In the genomic region with DNA sequence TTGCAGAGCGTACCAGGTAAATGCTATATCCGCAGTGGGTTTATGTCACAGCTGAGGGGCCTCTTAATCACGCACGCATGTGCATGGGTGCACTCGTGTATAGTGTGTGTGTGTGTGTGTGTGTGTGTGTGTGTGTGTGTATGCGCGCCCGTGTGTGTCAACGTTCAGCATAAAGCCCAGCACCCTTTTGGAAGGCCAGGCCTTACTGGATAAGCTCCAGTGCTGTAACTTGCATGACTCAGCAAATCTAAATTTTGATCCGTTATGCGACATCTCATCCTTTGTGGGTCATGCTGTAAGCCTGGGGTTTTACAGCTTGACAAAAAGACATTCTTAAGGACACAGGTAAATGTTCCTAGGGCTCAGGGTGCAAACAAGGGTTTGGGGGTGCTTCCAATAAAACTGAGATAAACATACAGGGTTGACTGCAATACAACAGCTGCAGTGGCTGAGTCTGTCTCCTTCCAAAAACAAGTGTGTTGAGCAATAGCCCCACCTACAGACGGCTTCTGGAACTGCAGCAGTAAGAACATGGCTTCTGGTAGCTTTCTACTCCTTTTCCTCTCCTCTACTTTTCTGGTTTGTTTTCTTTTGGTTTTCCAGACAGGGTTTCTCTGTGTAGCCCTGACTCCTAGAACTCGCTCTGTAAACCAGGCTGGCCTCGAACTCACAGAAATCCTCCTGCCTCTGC, we compare ENCODE assay signal across 9 mouse cellular contexts. TPM values are rescaled to one million over a fixed set of nuclear protein-coding genes. Genes with fewer than 3 reads are reported as not detected.
DNase-seq lines count a peak whose midpoint lies in the region; ATAC-seq and TF ChIP-seq lines count a peak whose summit lies in the region.
"Had no signal": no experiment of that assay in that cellular context is flagged by ENCODE, and none has a peak within 500 bp of the region (broad histone marks: within the 10 kb centered on the region; RNA-seq: fewer than 3 reads in every experiment).

No protein-coding gene starts in this region.

- no peak overlapping the region for H3K4me2 ChIP-seq in embryonic facial prominence, embryonic 14.5 days (ENCODE audit: low read depth, low read length)
- no peak overlapping the region for H3K4me2 ChIP-seq in lung, postnatal 0 days (replicated peaks; ENCODE audit: low read depth, low read length)

- no peaks in the 10 kb centered on the region for H3K9me3 ChIP-seq in embryonic facial prominence, embryonic 14.5 days (ENCODE audit: control insufficient read depth, low read length)
- H3K9me3 ChIP-seq in lung, postnatal 0 days (ENCODE audit: low read length) = no peaks in the 10 kb centered on the region

- DNase-seq in ES-CJ7 (ENCODE audit: low read depth, low spot score) = peak; percentile 91
- DNase-seq in adrenal gland, postnatal 25 days = peak; percentile 68
- DNase-seq in embryonic facial prominence, embryonic 14.5 days (ENCODE audit: low spot score) = peak; percentile 73
- peak; percentile 75 to 86 for DNase-seq in heart, postnatal 10 days
- peak; percentile 73 to 92 for DNase-seq in layer of hippocampus, adult 8-10 months (ENCODE audit: low spot score in 2 of 2)
- peak; percentile 76 for DNase-seq in lung, postnatal 0 days (ENCODE audit: low spot score)
- peak; percentile 80 for DNase-seq in retina, postnatal 1 day
- DNase-seq in yolk sac, embryonic 10.5 days (ENCODE audit: low spot score) = peak; percentile 35

- intact Hi-C loops in heart, postnatal 10 days (cut with DNase I) = no loop called here

- ATAC-seq in embryonic facial prominence, embryonic 14.5 days (ENCODE audit: low read depth) = no peak
- no peak for ATAC-seq in lung, postnatal 0 days

- H3K4me1 ChIP-seq in embryonic facial prominence, embryonic 14.5 days (ENCODE audit: control insufficient read depth, insufficient read depth, low read length) = no peaks in the 10 kb centered on the region
- no peaks in the 10 kb centered on the region for H3K4me1 ChIP-seq in lung, postnatal 0 days (ENCODE audit: insufficient read depth, low read depth, low read length)

- no peaks in the 10 kb centered on the region for H3K27me3 ChIP-seq in embryonic facial prominence, embryonic 14.5 days (replicated peaks; ENCODE audit: control insufficient read depth, insufficient read depth, low read length)
- no peaks in the 10 kb centered on the region for H3K27me3 ChIP-seq in lung, postnatal 0 days (replicated peaks; ENCODE audit: insufficient read depth, low read length)

- TF ChIP-seq CTCF in lung, postnatal 0 days (IDR thresholded peaks at IDR 0.05) = peak; percentile 87

- H3K4me3 ChIP-seq in embryonic facial prominence, embryonic 14.5 days (ENCODE audit: low read depth, low read length) = no peak overlapping the region
- no peak overlapping the region for H3K4me3 ChIP-seq in lung, postnatal 0 days (ENCODE audit: low read depth, low read length)

- no peak for TF ChIP-seq EP300 in lung, postnatal 0 days (IDR thresholded peaks at IDR 0.05)

- no peak overlapping the region for H3K27ac ChIP-seq in embryonic facial prominence, embryonic 14.5 days (replicated peaks; ENCODE audit: low read depth, low read length)
- no peak overlapping the region for H3K27ac ChIP-seq in lung, postnatal 0 days (ENCODE audit: low read length)
- H3K27ac ChIP-seq: macrophage had no signal

- no peak overlapping the region for H3K9ac ChIP-seq in embryonic facial prominence, embryonic 14.5 days (ENCODE audit: low read depth, low read length)
- H3K9ac ChIP-seq in lung, postnatal 0 days (replicated peaks; ENCODE audit: low read depth) = no peak overlapping the region

- WGBS in embryonic facial prominence, embryonic 14.5 days = 73% methylated on average over 14 of the region's 14 CpGs
- WGBS in lung, postnatal 0 days = 70% methylated on average over 14 of the region's 14 CpGs

- H3K36me3 ChIP-seq in embryonic facial prominence, embryonic 14.5 days (ENCODE audit: control insufficient read depth, insufficient read depth, low read length) = no peaks in the 10 kb centered on the region
- no peaks in the 10 kb centered on the region for H3K36me3 ChIP-seq in lung, postnatal 0 days (ENCODE audit: insufficient read depth, low read length)

RNA-seq across cellular contexts. Expression of gene Tbx19, which starts 28.2 kb away (rescaled TPM):
- 0.12 TPM in 1 of 2 replicates, not detected in the other for total RNA-seq in adrenal gland, postnatal 25 days (2021)
- polyA plus RNA-seq in embryonic facial prominence, embryonic 14.5 days (2014; fragmentation: Nextera tagmentation; extraction: Ambion mirVana) = 0.36 and 0.88 TPM in 2 replicates
- total RNA-seq in heart, postnatal 10 days (2021) = not detected
- total RNA-seq in layer of hippocampus, adult 8-10 months (2022) = not detected
- polyA plus RNA-seq in lung, postnatal 0 days (2015; fragmentation: Nextera tagmentation; extraction: Ambion mirVana) = not detected in 2 replicates
- polyA plus RNA-seq: macrophage had no signal

Comparison
In these comparisons a context has a peak if more than half of its experiments do, and no peak if none do; other contexts are left out.
1. DNase-seq: peak in every context shown above with its lines; median percentile 91 in ES-CJ7; 82 in layer of hippocampus, adult 8-10 months; 80 in heart, postnatal 10 days; 80 in retina, postnatal 1 day; 76 in lung, postnatal 0 days; 73 in embryonic facial prominence, embryonic 14.5 days; 68 in adrenal gland, postnatal 25 days; 35 in yolk sac, embryonic 10.5 days.